Mouse (Mus musculus): Measurements from ENCODE around the gene Tm2d3. TPM values are rescaled to one million over a fixed set of nuclear protein-coding genes. Genes with fewer than 3 reads are reported as not detected.

Gene Tm2d3
- polyA plus RNA-seq, 1 experiment from 2014 or later, result 75.4 TPM

- no peak overlapping the region for H3K27ac ChIP-seq (replicated peaks)
- no peaks in the 10 kb centered on the region for H3K9me3 ChIP-seq (replicated peaks)
- H3K4me1 ChIP-seq, result peaks cover 5% of the 10 kb centered on the region; the same call in 1 of the 2 replicates
- H3K36me3 ChIP-seq, result no peaks in the 10 kb centered on the region
- H3K27me3 ChIP-seq, result no peaks in the 10 kb centered on the region
- H3K9ac ChIP-seq, result no peak overlapping the region
- ATAC-seq (ENCODE audit: insufficient number of reproducible peaks, low FRiP score, low TSS enrichment, low read depth), result no peak
- H3K4me2 ChIP-seq (replicated peaks), result no peak overlapping the region
- no peak overlapping the region for H3K4me3 ChIP-seq (replicated peaks)
- WGBS, result 100% methylated on average over 1 of the region's 1 CpGs
These were observed 17.5 kb downstream of the Tm2d3 start for GRCm38 (mm10) chr7:65708506-65708905.

GRCm38 (mm10) chr7:65710301-65710700 lies 19.3 kb downstream of the Tm2d3 start:
- Histone ChIP-seq H3K4me3 (replicated peaks) (no peak overlapping the region), H3K9me3 (replicated peaks) (no peaks in the 10 kb centered on the region), H3K36me3 (no peaks in the 10 kb centered on the region), H3K4me2 (replicated peaks) (no peak overlapping the region), H3K9ac (no peak overlapping the region), H3K27ac (replicated peaks) (no peak overlapping the region), H3K27me3 (no peaks in the 10 kb centered on the region), H3K4me1 (peaks cover under 1% of the 10 kb centered on the region; the same call in 1 of the 2 replicates)
- no peak for ATAC-seq (ENCODE audit: insufficient number of reproducible peaks, low FRiP score, low TSS enrichment, low read depth)
- 59% methylated on average over 3 of the region's 3 CpGs for WGBS

- Histone ChIP-seq H3K36me3 (no peaks in the 10 kb centered on the region), H3K4me2 (replicated peaks) (no peak overlapping the region), H3K9ac (no peak overlapping the region), H3K27me3 (no peaks in the 10 kb centered on the region), H3K9me3 (replicated peaks) (no peaks in the 10 kb centered on the region), H3K4me1 (no peaks in the 10 kb centered on the region), H3K27ac (replicated peaks) (no peak overlapping the region), H3K4me3 (replicated peaks) (no peak overlapping the region)
- WGBS, result 61% methylated on average over 5 of the region's 5 CpGs
- ATAC-seq (ENCODE audit: insufficient number of reproducible peaks, low FRiP score, low TSS enrichment, low read depth), result no peak
These were observed 22.8 kb downstream of the Tm2d3 start for GRCm38 (mm10) chr7:65713782-65714181.

- Histone ChIP-seq H3K27ac (replicated peaks) (no peak overlapping the region), H3K4me3 (replicated peaks) (no peak overlapping the region), H3K9ac (no peak overlapping the region), H3K36me3 (no peaks in the 10 kb centered on the region), H3K4me1 (no peaks in the 10 kb centered on the region), H3K4me2 (replicated peaks) (no peak overlapping the region), H3K27me3 (no peaks in the 10 kb centered on the region), H3K9me3 (replicated peaks) (no peaks in the 10 kb centered on the region)
- no peak for ATAC-seq (ENCODE audit: insufficient number of reproducible peaks, low FRiP score, low TSS enrichment, low read depth)
- WGBS, result 70% methylated on average over 4 of the region's 4 CpGs
These were observed 23.3 kb downstream of the Tm2d3 start for GRCm38 (mm10) chr7:65714304-65714703.

GRCm38 (mm10) chr7:65734024-65734423 lies 43.1 kb downstream of the Tm2d3 start:
- Histone ChIP-seq H3K36me3 (no peaks in the 10 kb centered on the region), H3K4me2 (replicated peaks) (no peak overlapping the region), H3K4me3 (replicated peaks) (no peak overlapping the region), H3K9ac (no peak overlapping the region), H3K4me1 (no peaks in the 10 kb centered on the region), H3K27ac (replicated peaks) (no peak overlapping the region), H3K27me3 (no peaks in the 10 kb centered on the region), H3K9me3 (replicated peaks) (no peaks in the 10 kb centered on the region)
- ATAC-seq (ENCODE audit: insufficient number of reproducible peaks, low FRiP score, low TSS enrichment, low read depth), result no peak
- 72% methylated on average over 2 of the region's 2 CpGs for WGBS

- Histone ChIP-seq H3K27ac (replicated peaks) (no peak overlapping the region), H3K36me3 (no peaks in the 10 kb centered on the region), H3K4me3 (replicated peaks) (no peak overlapping the region), H3K4me2 (replicated peaks) (no peak overlapping the region), H3K27me3 (no peaks in the 10 kb centered on the region), H3K4me1 (no peaks in the 10 kb centered on the region), H3K9ac (no peak overlapping the region), H3K9me3 (replicated peaks) (no peaks in the 10 kb centered on the region)
- WGBS, result 84% methylated on average over 3 of the region's 3 CpGs
- no peak for ATAC-seq (ENCODE audit: insufficient number of reproducible peaks, low FRiP score, low TSS enrichment, low read depth)
These were observed 44.3 kb downstream of the Tm2d3 start for GRCm38 (mm10) chr7:65735261-65735660.

- no peak for ATAC-seq (ENCODE audit: insufficient number of reproducible peaks, low FRiP score, low TSS enrichment, low read depth)
- no peaks in the 10 kb centered on the region for H3K4me1 ChIP-seq
- H3K27me3 ChIP-seq, result no peaks in the 10 kb centered on the region
- WGBS, result 72% methylated on average over 12 of the region's 12 CpGs
- no peak overlapping the region for H3K4me3 ChIP-seq (replicated peaks)
- H3K27ac ChIP-seq (replicated peaks), result no peak overlapping the region
- H3K9me3 ChIP-seq (replicated peaks), result no peaks in the 10 kb centered on the region
- no peak overlapping the region for H3K9ac ChIP-seq
- H3K36me3 ChIP-seq, result no peaks in the 10 kb centered on the region
- no peak overlapping the region for H3K4me2 ChIP-seq (replicated peaks)
These were observed 46.5 kb downstream of the Tm2d3 start for GRCm38 (mm10) chr7:65737286-65738040.

GRCm38 (mm10) chr7:65742857-65743256 lies 51.9 kb downstream of the Tm2d3 start:
- Histone ChIP-seq H3K36me3 (no peaks in the 10 kb centered on the region), H3K9ac (no peak overlapping the region), H3K9me3 (replicated peaks) (no peaks in the 10 kb centered on the region), H3K4me3 (replicated peaks) (no peak overlapping the region), H3K4me2 (replicated peaks) (no peak overlapping the region), H3K4me1 (no peaks in the 10 kb centered on the region), H3K27ac (replicated peaks) (no peak overlapping the region), H3K27me3 (no peaks in the 10 kb centered on the region)
- no peak for ATAC-seq (ENCODE audit: insufficient number of reproducible peaks, low FRiP score, low TSS enrichment, low read depth)
- 94% methylated on average over 8 of the region's 8 CpGs for WGBS

GRCm38 (mm10) chr7:65747990-65748955 lies 57.3 kb downstream of the Tm2d3 start:
- Histone ChIP-seq H3K36me3 (no peaks in the 10 kb centered on the region), H3K27me3 (no peaks in the 10 kb centered on the region), H3K9me3 (replicated peaks) (no peaks in the 10 kb centered on the region), H3K27ac (replicated peaks) (no peak overlapping the region), H3K4me1 (no peaks in the 10 kb centered on the region), H3K4me2 (replicated peaks) (no peak overlapping the region), H3K9ac (no peak overlapping the region), H3K4me3 (replicated peaks) (no peak overlapping the region)
- 79% methylated on average over 11 of the region's 11 CpGs for WGBS
- ATAC-seq (ENCODE audit: insufficient number of reproducible peaks, low FRiP score, low TSS enrichment, low read depth), result no peak
